Mouse (Mus musculus): ENCODE results near the gene Ghr.

Gene Ghr

DNA sequence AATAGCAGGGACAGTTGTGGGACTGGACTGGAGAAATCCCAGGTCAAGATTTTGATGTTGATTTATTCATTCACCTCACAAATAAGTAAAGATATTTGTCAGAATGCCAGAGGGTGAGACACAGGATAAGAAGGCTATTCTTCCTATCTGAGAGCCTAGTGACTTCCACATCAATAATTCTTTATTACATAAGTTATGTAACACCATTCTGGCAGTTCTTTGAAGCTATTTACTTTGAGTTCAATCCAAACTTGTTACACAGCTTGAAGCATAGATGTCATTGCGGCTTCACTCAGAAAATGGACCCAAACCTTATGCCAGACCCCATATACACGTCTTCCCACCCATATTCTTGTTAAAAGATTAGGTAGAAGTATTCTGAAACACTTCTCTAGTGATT is 133.7 kb downstream of the Ghr start:
- no peak for DNase-seq (ENCODE audit: low spot score in 2 of 2)

DNA sequence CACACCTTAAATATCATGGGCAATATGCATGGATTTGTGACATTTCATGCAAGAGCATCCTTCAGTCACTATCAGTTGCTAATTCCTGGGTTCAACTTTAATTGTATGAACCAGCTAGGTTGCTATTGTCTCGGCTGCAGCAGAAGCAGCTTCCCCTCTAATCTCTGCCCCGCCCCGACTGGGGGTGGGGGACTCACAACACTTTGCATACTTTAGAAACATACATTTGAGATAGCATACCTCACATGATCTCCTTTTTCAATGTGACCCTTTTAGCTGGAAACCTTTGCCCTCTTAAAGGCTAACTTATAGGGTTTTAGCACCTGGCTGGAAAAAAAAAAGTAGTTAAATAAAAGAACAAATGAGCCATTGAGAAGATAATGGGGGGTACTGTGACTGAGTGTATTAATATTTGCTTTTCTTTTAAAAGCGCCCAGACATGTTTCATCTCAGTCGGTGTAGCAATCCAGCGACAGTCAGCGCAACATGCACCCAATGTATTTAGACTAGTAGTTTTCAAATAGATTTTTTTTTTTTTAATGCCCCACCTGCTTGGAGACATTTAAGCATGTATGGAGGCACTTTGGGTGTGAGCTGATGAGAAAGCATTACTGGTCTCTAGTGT is 137.9 kb downstream of the Ghr start:
- no peak for DNase-seq (ENCODE audit: low spot score in 2 of 2)

DNA sequence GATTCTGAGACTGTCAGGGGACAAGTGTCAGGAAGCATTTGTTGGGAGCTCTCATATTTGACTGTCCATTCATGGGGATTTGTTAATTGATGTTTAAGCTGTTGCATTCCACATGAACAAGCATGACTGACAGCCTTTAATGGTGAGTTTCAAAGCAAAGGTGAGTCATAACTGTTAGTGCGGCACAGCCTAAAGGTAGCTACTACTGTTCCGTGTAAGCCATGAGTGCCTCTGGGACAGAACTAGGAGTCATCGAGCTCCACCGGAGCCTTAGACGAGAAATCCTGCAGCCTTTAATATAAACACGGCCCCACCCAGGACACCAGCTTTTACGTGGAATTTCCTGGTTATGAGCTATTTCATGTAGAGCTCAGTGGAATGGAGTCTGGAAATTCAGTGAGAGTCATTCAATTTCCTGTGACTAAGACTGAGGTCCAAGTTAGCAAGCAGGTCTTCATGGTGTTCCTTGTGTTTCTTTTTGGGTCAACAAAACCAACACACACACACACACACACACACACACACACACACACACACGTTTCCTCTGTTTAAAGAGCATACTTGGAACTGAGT is 138.8 kb downstream of the Ghr start:
- no peak for DNase-seq (ENCODE audit: low spot score in 2 of 2)

DNA sequence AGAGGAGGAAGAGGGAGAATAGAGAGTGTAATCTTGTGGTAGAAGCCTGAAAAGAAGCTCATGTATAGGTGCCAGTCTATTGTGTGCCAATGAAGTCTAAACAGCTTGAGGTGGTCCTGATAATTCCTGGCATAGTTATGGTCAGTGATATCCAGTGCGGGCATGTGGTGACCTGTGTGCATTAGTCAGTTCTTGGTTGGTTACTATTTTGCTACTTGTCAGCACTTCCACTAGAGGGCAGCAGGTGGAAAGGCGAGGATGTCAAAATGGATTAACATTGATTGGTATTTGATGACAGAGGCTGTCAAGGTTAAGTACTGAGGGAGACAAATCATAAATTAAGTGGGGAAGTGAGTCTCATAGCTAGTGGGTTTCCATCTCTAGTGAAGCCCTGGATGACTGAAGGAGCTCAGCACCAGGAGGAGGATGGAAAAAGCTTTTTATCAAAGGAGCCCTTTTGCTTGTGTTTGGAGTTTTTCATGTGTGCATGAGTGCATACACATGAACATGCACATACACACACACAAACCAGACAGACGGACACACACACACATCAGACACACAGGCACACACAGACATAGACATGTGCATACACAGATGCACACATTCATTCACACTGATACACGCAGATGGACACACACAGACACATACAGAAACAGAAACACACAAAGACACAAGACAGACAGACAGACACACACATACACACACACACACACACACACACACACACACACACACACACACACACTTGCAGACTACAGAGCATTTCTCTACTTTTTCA is 141.6 kb downstream of the Ghr start:
- DNase-seq (ENCODE audit: low spot score in 2 of 2): no peak

DNA sequence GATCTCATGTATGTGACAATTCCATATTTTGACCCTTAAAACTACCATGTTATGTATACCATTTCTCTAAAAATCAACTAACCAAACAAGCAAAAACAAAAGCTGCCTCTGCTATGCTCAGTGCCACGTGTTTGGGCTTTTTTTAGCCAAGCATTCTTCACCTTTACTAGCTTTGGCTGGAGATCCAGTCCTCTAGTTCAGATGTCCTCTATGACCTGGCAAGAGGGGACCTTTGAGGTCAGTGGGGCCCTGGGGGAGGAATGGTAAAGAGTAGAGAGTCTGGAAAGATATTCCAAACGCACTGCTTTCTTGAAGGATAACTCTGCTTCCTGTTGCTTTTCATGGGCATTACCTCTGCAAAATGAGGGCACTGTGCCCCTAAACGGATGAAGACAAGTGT is 145.9 kb downstream of the Ghr start:
- no peak for DNase-seq (ENCODE audit: low spot score in 2 of 2)

DNA sequence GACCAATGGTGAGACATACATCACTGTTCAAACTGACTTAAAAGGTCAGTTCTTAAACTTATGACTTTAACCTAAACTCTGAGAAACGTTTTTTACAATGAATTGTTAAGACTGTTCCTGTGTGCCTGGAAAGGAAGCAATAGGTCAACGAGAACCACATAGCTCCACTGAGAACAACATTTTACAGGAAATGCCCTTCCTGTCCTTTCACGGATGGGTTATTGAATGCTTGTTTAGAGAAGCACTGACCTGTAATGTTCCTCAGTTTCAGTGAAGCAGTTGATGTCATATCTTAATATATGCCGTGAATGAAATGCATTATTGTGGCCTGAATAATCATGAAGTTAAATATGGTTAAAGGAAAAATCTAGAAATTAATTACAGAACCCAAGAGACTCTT is 147.7 kb downstream of the Ghr start:
- DNase-seq (ENCODE audit: low spot score in 2 of 2): no peak

DNA sequence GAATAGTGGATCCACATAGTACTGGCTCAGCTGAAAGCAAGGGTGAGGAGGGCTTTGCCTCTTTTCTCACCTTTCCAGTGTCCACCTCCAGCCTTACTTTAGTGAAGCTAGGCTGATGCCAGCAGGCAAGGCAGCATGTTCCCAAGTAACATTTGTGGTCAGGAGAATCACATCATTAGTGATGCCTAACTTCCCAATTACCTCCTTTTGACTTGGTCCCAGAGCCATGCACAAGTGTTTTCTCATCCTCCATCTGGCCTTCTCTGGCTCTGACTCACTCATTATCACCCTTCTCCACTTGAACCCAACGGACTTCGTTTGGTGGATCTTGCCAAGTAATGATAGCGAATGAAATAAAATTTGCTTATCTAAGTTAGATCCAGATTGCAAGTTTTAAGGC is 148.8 kb downstream of the Ghr start:
- no peak for DNase-seq (ENCODE audit: low spot score in 2 of 2)

DNA sequence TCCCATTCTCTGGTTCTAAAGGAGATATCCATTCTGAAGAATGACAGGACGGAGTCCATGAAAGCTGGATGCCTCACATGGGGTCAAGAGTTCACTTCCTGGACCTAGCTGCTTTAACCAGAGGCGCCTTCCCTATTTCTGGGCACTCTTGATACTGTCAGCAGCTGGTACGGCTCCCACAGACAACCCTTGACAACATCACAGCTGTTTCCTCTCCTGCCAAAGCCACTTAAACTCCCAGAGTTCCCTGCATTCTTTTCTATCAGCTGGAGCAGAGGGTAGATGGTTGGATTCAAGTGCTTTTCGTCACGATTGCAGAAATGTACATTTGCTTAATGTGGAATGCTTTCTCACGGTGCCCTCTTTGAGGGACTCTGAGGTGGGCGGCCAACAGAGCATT is 150.0 kb downstream of the Ghr start:
- DNase-seq (ENCODE audit: low spot score in 2 of 2): no peak

DNA sequence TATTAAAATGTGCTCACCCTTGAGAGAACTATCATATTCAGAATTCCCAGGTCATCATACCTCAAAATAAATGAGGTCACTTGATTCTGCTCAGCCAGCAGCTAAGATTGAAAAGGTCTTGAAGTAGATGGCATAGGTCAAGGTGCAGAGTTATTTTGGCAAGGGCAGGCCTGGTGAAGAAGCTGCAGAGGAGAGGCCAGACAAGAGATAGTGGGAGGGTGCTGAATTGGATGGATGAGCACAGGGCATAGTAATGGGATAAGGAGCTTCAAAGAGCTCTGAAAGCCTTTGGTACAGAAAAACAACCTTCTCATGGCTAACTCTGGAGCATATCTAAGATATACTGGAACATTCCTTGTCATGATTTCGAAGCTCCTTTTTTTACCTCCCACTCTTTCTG is 150.5 kb downstream of the Ghr start:
- DNase-seq (ENCODE audit: low spot score in 2 of 2): no peak

DNA sequence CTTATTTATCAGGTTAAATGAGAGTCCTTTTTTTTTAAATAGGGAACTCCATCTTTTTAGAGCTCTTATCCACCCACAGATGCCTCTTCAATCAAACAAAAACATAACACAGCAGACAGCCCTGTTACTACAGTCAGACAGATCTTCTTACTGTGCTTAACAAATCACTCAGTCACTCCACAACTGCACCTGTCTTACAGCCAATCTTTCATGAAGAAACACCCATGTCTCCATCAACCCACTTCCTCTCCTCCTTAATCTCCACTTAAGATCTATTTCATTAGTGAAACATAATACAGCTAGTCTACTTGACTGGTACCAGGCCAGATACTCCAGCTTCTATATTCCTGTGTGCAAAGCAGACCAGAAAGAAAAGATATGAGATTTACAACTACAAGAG is 153.9 kb downstream of the Ghr start:
- no peak for DNase-seq (ENCODE audit: low spot score in 2 of 2)

DNA sequence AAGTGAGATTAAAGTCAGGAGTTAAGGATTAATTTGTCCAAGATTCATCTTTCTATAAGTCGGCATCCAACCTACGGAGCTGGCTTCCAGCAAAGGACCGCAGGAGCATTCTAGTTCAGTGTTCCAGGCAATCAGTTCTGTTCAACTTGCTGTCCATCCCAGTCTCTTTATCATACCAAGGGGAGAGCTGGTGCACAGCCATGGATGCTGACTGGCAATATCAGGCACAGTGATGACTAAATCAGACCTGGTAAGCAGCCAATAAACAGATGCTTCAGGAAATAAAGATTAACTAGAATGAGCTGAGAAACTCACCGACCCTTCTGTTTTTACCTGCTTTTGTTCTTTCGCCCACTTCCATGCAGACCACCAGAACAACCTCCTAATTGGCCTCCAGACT is 154.3 kb downstream of the Ghr start:
- DNase-seq (ENCODE audit: low spot score in 2 of 2): no peak

DNA sequence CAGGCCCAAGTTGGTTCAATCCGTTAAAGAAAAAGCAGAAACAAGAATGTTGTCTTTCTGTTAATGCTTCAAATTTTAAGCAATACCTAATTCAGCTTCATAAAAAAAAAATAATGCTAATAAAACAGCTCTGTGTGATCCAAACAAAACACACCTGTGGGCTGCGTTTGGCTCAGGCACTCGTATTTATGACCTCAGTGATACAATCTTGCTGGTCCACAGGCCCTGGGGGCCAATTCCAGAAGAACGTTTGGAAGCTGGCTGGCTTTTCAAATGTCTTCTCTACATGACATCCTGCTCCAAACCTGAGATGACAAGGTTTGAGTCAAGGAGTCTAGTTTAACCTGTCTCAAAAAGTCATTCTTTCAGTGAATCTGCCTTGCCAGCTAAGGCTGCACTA is 156.9 kb downstream of the Ghr start:
- DNase-seq (ENCODE audit: low spot score in 2 of 2): no peak

DNA sequence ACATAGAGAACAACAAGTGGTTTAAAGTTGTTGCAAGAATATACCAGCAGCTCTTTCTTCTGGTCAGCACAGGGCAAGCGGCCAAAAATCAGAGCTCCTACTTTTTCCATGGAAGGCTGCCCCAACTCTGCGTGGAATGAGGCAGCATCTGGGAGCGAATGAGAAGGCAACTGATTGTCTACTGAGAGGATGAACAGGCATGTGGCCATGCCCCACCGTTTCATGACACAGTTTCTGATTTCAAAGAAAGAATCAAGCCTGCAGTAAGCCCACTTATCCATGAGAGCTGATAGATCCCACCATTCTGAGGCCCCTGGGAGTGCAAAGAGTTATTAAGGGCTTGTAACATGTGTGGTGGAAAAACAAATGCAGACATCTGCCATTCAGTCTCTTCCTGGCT is 160.1 kb downstream of the Ghr start:
- no peak for DNase-seq (ENCODE audit: low spot score in 2 of 2)

DNA sequence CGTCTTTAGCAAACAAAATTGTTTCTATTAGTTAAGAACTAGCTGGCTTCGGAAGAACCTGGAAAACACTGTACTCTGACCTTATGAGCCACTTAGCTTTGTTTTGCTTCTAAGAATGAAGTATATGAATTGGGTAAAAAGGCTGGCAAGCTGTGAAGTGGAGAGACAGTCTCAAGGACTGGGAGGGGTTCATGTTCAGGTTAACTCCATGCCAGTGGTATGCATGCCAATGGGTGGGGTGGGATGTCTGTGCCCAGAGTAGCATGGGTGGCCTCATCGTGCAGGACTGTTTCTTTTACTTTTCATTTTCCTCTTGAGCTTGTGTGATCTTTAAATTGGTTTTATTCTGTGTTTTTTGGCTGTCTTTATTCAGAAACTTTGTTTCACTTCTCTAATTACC is 165.6 kb downstream of the Ghr start:
- no peak for DNase-seq (ENCODE audit: low spot score in 2 of 2)

DNA sequence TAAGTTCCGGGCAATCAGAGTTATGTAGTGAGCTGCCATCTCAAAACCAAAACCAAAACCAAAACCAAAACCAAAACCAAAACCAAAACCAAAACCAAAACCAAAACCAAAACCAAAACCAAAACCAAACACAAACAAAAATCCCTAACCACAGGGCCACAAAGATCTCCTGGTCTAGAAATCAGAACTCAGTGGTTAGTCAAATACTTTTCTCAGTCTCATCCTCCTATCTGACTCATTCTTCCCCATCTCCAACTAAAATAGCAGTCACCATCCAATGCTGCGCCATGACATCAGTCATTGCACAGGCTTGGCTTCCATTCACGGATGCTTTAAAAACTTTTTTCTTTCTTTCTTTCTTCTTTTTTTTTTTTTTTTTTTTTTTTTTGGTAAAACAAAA is 170.2 kb downstream of the Ghr start:
- DNase-seq (ENCODE audit: low spot score in 2 of 2): no peak

DNA sequence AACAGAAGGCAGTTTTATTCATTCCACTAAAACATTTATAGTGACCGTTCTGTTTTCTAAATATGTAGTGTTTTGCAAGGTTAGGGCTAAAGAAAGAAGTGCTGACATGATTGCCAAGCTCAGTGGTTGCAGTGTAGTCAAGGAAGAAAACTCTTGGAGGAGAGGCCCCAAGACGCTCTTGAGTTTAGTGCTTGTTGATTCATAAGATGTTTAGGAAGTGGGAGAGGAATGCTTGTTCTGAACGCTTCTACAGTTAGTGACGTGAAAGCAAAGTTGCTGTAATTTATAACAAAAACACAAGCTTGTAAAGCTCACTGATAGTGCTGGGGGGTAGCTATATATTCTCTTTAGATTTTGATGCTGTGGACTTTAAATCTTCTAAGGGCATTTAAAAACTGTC is 174.8 kb downstream of the Ghr start:
- no peak for DNase-seq (ENCODE audit: low spot score in 2 of 2)

DNA sequence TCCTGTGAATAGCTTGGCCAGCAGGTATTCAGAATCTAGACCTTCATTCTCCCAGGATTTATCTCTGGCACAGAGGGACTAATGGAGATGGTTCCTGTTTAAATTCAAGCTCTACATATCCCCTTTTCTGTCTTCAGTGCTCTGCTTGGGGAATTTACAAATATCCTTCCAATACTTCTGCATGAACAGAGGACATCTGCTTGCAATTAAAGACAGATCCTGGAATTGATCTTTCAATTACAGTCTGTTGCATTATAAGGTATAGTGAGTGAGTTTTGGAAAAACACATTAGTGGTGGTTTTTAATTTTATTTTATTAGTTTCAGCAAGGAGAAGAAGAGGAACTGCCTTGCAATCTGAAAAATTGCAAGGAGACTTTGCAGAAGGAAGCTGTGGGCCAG is 184.1 kb downstream of the Ghr start:
- DNase-seq (ENCODE audit: low spot score in 2 of 2): no peak

DNA sequence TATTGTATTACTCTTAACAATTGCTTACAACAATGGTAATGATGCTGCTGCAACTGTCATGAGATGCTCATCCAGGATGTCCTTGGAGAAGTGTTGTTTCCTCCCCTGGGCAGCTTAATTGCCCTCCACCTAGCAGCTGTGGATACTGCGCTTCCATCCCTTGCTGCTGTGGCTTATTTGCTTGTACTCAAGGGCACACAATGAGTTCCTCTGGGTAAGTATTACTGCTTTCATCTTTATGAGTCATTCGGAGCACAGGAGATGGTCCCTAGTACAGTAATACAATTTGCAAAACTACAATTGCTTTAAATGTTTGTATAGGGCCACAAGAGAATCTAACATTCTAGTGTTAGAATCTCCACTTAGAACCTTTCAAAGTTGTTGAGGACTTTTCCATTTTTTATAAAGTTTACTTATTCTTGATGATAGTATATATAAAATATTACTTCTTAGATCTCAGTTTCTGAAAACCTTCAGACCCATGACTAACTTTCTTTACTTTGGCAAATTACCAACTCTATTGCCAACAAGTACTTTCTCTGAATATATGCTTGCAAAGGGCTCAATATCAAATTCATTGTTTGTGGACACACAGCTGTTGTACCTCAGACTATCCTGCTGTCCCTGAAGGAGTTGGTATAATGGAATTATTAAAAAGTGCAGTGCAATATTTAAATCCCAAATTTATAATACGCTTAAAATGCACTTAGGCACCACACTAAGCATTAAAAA is 185.8 kb downstream of the Ghr start:
- DNase-seq (ENCODE audit: low spot score in 2 of 2): no peak

DNA sequence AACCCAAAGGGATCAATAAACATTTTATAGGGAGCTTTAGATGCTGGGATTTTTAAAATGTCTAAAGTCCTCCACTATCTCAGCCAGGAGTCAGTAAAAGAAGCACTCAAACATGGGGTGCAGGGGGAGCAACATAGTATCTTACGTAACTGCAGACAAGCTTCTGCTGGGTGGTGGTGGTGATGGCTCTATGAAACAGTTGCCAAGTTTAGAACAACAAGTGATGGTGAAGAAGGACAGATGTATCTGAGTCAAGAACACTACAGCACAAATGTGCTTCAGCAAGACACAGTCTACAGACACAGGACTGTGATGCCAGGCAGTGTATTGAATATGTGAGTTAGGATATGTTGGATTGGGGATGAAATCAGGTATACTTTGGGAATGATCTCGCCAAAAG is 187.1 kb downstream of the Ghr start:
- DNase-seq (ENCODE audit: low spot score in 2 of 2): no peak

DNA sequence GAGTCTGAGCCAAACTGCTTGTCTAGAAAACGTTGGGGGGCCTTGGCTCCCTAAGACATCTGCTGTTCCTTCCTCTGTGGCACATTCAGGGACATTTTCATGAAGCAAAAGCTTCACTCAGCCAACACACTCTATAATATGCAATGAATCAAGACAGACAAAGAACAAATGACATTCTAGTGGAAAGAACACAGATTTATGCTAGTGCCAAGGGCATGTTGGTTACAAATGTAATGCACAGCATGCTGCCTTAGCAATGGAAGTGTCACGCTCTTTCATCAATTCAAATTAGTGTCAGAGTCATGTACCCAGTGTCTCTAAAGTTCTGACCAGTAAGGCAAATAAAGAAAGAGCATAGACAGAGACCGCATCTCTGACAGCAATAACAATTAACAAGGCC is 187.6 kb downstream of the Ghr start:
- no peak for DNase-seq (ENCODE audit: low spot score in 2 of 2)

DNA sequence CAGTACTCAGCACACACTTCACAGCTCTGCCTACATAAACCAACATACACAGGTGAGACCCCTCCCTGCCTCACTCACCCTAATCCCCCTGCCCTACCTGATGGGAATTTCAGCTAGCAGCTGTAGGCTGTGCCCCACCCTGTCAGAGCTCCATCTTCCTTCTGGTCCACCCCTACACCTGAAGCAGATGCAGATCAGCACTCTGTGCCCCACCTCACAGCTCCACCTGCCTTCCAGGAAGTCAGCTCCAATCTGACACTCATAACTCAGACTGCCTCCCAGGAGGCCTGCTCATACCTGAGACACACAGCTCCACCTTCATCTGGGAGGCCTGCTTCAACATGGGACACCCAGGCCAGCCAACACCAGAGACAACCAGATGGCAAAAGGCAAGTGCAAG is 192.6 kb downstream of the Ghr start:
- DNase-seq (ENCODE audit: low spot score in 2 of 2): no peak

DNA sequence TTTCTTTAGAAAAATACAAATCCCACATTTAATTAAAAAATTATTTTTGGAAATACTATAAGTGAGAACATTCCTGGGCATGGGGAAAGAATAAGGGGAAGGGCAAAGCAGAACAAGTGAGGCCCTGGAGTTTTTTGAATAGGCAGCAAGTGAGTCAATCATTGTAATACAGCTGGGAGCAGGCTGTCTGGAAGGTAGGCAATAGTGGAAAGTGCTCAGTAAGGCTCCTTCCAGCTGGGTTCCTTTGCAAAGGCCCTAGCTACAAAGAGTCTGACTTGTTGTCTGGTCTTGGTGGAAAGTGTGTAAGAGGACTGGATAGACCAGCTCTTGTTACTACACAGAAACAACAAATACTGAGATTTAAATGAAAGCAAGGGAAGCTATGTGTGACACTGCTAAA is 194.3 kb downstream of the Ghr start:
- DNase-seq (ENCODE audit: low spot score in 2 of 2): no peak

DNA sequence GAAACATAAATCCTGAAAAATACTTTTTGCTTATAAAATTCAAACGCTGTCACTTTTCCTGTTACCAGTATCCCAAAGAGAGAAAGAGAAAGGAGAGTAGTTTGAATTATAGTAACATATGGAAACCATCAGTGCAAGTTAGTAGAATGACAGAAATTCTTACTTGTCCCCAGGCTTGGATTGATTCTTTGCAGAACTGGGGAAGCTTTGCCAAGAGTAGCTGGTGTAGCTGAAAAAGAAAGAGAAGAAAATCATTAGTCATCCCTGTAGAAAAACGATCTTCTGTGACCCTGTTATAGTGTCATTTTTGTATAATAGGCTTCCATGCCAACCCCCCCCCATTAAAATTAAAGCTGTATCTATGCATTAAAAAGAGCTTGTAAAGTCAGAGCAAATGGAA is 194.8 kb downstream of the Ghr start:
- DNase-seq (ENCODE audit: low spot score in 2 of 2): no peak
